Mouse (Mus musculus): ENCODE measurements around the gene Bcat2.

DNA sequence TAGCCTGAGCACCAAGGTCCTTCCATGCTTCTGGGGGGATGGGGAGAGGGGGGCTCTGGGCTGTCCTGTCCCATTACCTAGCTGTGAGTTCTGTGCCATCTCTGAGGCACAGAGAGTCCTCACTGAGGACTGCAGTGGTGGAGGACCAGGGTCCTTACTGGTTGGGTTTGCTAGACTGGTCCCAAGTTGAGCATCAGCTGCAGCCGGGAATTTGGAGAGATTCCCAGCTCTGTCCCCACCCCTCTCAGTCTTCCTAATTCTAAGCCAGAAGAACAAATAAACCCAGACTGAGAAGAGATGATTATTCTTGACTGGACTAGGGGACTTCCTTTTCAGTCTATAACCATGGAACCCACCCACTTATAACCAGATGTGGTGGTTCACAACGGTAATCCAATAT lies 39.3 kb upstream of the Bcat2 start:
- TF ChIP-seq CTCF (IDR thresholded peaks at IDR 0.05; ENCODE audit: borderline replicate concordance, insufficient read depth, low read depth, low read length) (no peak), POLR2A (IDR thresholded peaks at IDR 0.05; ENCODE audit: borderline replicate concordance, insufficient read depth, low read length) (no peak)

All from cerebellum, adult 2 months (tissue).